Mouse (Mus musculus): Measurements from ENCODE around the gene Ccdc7b.
"Not testable (repeated sequence)": the region's sequence is repeated elsewhere in the genome, so short reads cannot be mapped to it uniquely, and the experiment has no call there.

DNA sequence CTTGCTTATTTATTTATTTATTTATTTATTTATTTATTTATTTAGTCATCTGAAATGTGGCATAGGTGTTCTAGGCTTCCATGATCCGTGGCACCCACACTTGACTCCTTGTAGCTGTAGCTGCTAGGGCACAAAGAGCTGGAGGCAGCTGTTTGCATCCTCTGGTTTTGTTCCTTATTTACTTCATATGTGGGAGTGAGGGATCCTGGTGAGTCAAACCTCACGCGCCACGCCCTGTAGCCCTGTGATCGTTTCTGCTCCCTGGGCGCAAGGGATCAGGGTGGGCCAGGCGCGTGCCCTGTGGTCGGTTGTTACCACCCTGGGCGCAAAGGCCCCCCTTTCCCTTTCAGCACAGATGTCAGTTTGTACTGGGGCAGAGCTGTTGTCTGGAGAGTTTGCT, at the start of gene Ccdc7b:
- not testable (repeated sequence) for TF ChIP-seq CTCF (IDR thresholded peaks at IDR 0.05; ENCODE audit: control insufficient read depth, insufficient read depth, insufficient read length); MAX (IDR thresholded peaks at IDR 0.05); USF1 (IDR thresholded peaks at IDR 0.05; ENCODE audit: low read depth); CEBPB (IDR thresholded peaks at IDR 0.05; ENCODE audit: low read depth)

Data from C2C12 (cell line).